Mouse (Mus musculus) intestine, postnatal 0 days (tissue): ENCODE data around the gene Pkd2l1. TPM values are rescaled to one million over a fixed set of nuclear protein-coding genes. Genes with fewer than 3 reads are reported as not detected.
A peak's percentile ranks its signal among the peaks of the same experiment; 100 is the strongest.

Source experiments
- ATAC-seq: fragments of 200-750 bp; cut with Nextera tagmentation; 2 replicates; pipeline ENCODE4 v1.8.0; 2017; ENCODE audit warnings: mild to moderate bottlenecking, moderate TSS enrichment, moderate library complexity
- H3K27ac ChIP-seq: fragments of 300-500 bp; sonication (generic); 2 replicates; pipeline ENCODE4 v1.5.1; 2014; ENCODE audit warnings: mild to moderate bottlenecking, low read depth, low read length, moderate library complexity
- H3K27me3 ChIP-seq: fragments of 300-500 bp; sonication (generic); replicated peaks from 2 replicates; pipeline ENCODE4 v1.6.1; 2014; ENCODE audit warnings: low read length, mixed read lengths; ENCODE audit not compliant: control insufficient read depth, insufficient read depth
- H3K36me3 ChIP-seq: fragments of 300-500 bp; sonication (generic); 2 replicates; pipeline ENCODE4 v1.6.1; 2014; ENCODE audit warnings: mild to moderate bottlenecking, moderate library complexity; ENCODE audit not compliant: control insufficient read depth, insufficient read depth
- H3K4me1 ChIP-seq: fragments of 300-500 bp; sonication (generic); replicated peaks from 2 replicates; pipeline ENCODE4 v1.6.1; 2014; ENCODE audit warnings: antibody characterized with exemption, low read length, mixed read lengths; ENCODE audit not compliant: control insufficient read depth, insufficient read depth
- H3K4me2 ChIP-seq: fragments of 300-500 bp; sonication (generic); replicated peaks from 2 replicates; pipeline ENCODE4 v1.6.1; 2014; ENCODE audit warnings: low read depth, mild to moderate bottlenecking, moderate library complexity
- H3K4me3 ChIP-seq: fragments of 300-500 bp; sonication (generic); 2 replicates; pipeline ENCODE4 v1.5.1; 2014; ENCODE audit warnings: low read depth, low read length
- H3K9ac ChIP-seq: fragments of 300-500 bp; sonication (generic); 2 replicates; pipeline ENCODE4 v1.6.1; 2014; ENCODE audit warnings: mild to moderate bottlenecking, low read depth, low read length
- H3K9me3 ChIP-seq: fragments of 300-500 bp; sonication (generic); 2 replicates; pipeline ENCODE4 v1.6.1; 2016; ENCODE audit warnings: mixed run types; ENCODE audit not compliant: control insufficient read depth
- CTCF ChIP-seq: sonication (generic); IDR thresholded peaks from 2 replicates; pipeline ENCODE4 v1.5.1; 2016; ENCODE audit warnings: low read depth, mild to moderate bottlenecking, control low read depth, antibody characterized with exemption, moderate library complexity
- WGBS: fragments of 180-500 bp; shearing (Covaris S2); extraction: QIAGEN DNeasy Blood & Tissue Kit; methylation state at CpG from one replicate; pipeline ENCODE4 v1.1.7; 2014; 5-methylcytosine and 5-hydroxymethylcytosine counted together
- polyA plus RNA-seq: library from polyadenylated mRNA; unstranded; fragments of >200 nt; fragmentation: Nextera tagmentation; extraction: Ambion mirVana; gene quantifications from 2 replicates; pipeline ENCODE4 v1.2.1, GENCODE M21; 2015

Pkd2l1 gene
- polyA plus RNA-seq, 1 experiment from 2014 or later, result not detected

GRCm38 (mm10) chr19:44180502-44180901 lies 11.7 kb downstream of the Pkd2l1 start:
- Histone ChIP-seq H3K4me2 (no peak overlapping the region), H3K4me1 (no peaks in the 10 kb centered on the region), H3K9ac (no peak overlapping the region), H3K36me3 (no peaks in the 10 kb centered on the region), H3K9me3 (no peaks in the 10 kb centered on the region), H3K27me3 (no peaks in the 10 kb centered on the region), H3K27ac (no peak overlapping the region), H3K4me3 (no peak overlapping the region)
- no peak for TF ChIP-seq CTCF
- 87% methylated on average over 1 of the region's 1 CpGs for WGBS
- ATAC-seq, result no peak

GRCm38 (mm10) chr19:44176741-44177140 lies 15.5 kb downstream of the Pkd2l1 start:
- Histone ChIP-seq H3K4me2 (no peak overlapping the region), H3K9me3 (no peaks in the 10 kb centered on the region), H3K4me3 (no peak overlapping the region), H3K36me3 (no peaks in the 10 kb centered on the region), H3K27ac (no peak overlapping the region), H3K4me1 (no peaks in the 10 kb centered on the region), H3K9ac (no peak overlapping the region), H3K27me3 (no peaks in the 10 kb centered on the region)
- no peak for TF ChIP-seq CTCF
- ATAC-seq, result no peak
- WGBS, result 81% methylated on average over 3 of the region's 3 CpGs

GRCm38 (mm10) chr19:44174835-44175234 lies 17.4 kb downstream of the Pkd2l1 start:
- H3K9me3 ChIP-seq, result no peaks in the 10 kb centered on the region
- WGBS, result 68% methylated on average over 8 of the region's 8 CpGs
- H3K9ac ChIP-seq, result no peak overlapping the region
- no peak overlapping the region for H3K4me3 ChIP-seq
- no peak overlapping the region for H3K4me2 ChIP-seq
- H3K36me3 ChIP-seq, result no peaks in the 10 kb centered on the region
- ATAC-seq, result no peak
- TF ChIP-seq CTCF, result no peak
- H3K27me3 ChIP-seq, result no peaks in the 10 kb centered on the region
- H3K4me1 ChIP-seq, result no peaks in the 10 kb centered on the region
- no peak overlapping the region for H3K27ac ChIP-seq

GRCm38 (mm10) chr19:44161515-44161914 lies 30.7 kb downstream of the Pkd2l1 start:
- Histone ChIP-seq H3K27ac (no peak overlapping the region), H3K36me3 (no peaks in the 10 kb centered on the region), H3K9ac (no peak overlapping the region), H3K4me1 (no peaks in the 10 kb centered on the region), H3K4me2 (no peak overlapping the region), H3K27me3 (no peaks in the 10 kb centered on the region), H3K9me3 (no peaks in the 10 kb centered on the region), H3K4me3 (no peak overlapping the region)
- ATAC-seq, result no peak
- peak; percentile 80 for TF ChIP-seq CTCF
- 11% methylated on average over 3 of the region's 3 CpGs for WGBS

GRCm38 (mm10) chr19:44159386-44159785 lies 32.9 kb downstream of the Pkd2l1 start:
- Histone ChIP-seq H3K27me3 (no peaks in the 10 kb centered on the region), H3K4me2 (no peak overlapping the region), H3K4me1 (no peaks in the 10 kb centered on the region), H3K9me3 (no peaks in the 10 kb centered on the region), H3K9ac (no peak overlapping the region), H3K4me3 (no peak overlapping the region), H3K27ac (no peak overlapping the region), H3K36me3 (no peaks in the 10 kb centered on the region)
- no peak for ATAC-seq
- WGBS, result 80% methylated on average over 3 of the region's 3 CpGs
- TF ChIP-seq CTCF, result no peak

GRCm38 (mm10) chr19:44157005-44157404 lies 35.2 kb downstream of the Pkd2l1 start:
- no peak for TF ChIP-seq CTCF
- Histone ChIP-seq H3K27me3 (no peaks in the 10 kb centered on the region), H3K27ac (no peak overlapping the region), H3K4me3 (no peak overlapping the region), H3K9ac (no peak overlapping the region), H3K4me1 (no peaks in the 10 kb centered on the region), H3K36me3 (no peaks in the 10 kb centered on the region), H3K4me2 (no peak overlapping the region), H3K9me3 (no peaks in the 10 kb centered on the region)
- 90% methylated on average over 10 of the region's 10 CpGs for WGBS
- no peak for ATAC-seq

GRCm38 (mm10) chr19:44153781-44154180 lies 38.5 kb downstream of the Pkd2l1 start:
- H3K27me3 ChIP-seq, result no peaks in the 10 kb centered on the region
- 67% methylated on average over 5 of the region's 5 CpGs for WGBS
- ATAC-seq, result no peak

More at GRCm38 (mm10) chr19:44153781-44154180, 38.5 kb downstream of the Pkd2l1 start:
- no peaks in the 10 kb centered on the region for H3K9me3 ChIP-seq
- H3K9ac ChIP-seq, result no peak overlapping the region
- no peaks in the 10 kb centered on the region for H3K4me1 ChIP-seq
- no peaks in the 10 kb centered on the region for H3K36me3 ChIP-seq
- TF ChIP-seq CTCF, result no peak
- no peak overlapping the region for H3K27ac ChIP-seq
- H3K4me3 ChIP-seq, result no peak overlapping the region
- no peak overlapping the region for H3K4me2 ChIP-seq
